Mouse (Mus musculus): ENCODE results near the gene Tex22.
A peak's percentile ranks its signal among the peaks of the same experiment; 100 is the strongest.

The Tex22 gene

DNA sequence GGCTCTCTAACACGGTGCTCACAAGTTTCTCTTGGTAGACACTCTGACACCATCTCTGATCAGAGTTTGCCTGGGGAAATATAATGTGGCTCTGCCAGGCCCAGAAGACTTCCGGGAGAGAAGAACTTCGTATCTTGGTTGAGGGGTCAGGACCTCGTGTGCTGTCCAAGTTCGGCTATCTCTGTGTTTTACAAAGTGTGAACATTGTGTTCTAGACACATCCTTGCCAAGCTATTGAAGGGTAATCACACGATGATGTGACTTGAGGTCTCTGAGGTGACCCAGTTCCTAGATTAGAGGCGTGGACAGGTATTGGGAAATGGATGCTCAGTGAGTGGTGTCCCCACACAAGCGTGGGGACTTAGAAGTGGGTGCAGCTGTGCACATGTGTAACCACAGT lies 18.2 kb upstream of the Tex22 start:
- no peak for DNase-seq (ENCODE audit: low spot score)

DNA sequence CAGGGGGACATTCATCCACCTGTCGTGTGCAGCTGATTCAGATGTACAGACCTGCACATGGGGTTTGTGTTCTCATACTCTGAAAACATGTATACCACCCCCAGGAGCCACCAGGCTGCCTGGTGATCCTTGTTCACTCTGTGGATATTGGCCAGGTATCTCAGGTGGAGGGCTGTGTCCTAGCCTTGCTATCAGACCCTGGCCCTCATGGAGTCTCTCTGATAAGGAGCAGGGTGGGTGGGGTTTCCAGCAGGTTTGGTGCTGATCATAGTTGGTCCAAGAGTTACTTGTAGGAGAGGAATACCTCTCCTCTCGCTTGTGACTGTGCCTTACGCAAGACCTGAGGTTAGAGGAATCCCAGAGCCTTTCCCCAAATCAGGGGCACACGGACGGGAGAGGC lies 14.1 kb upstream of the Tex22 start:
- DNase-seq (ENCODE audit: low spot score): no peak

DNA sequence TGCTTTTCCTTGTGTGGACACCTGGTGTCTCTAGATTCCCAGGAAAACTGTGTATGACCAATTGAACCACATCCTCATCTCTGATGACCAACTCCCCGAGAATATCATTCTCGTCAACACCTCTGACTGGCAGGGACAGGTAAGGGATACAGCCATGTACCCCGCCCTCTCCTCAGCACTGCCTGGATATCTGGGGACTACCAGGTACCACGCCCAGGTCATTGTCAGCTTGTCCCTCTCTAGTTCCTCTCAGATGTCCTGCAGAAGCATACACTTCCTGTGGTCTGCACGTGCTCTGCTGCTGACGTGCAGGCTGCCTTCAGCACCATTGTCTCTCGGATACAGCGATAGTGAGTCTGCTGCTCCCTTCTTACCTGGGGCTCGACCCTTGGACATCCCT lies 12.7 kb upstream of the Tex22 start:
- no peak for DNase-seq (ENCODE audit: low spot score)

- DNase-seq (ENCODE audit: low spot score): no peak
Observed at GRCm38 (mm10) chr12:113062201-113062600, 12.1 kb upstream of the Tex22 start.

DNA sequence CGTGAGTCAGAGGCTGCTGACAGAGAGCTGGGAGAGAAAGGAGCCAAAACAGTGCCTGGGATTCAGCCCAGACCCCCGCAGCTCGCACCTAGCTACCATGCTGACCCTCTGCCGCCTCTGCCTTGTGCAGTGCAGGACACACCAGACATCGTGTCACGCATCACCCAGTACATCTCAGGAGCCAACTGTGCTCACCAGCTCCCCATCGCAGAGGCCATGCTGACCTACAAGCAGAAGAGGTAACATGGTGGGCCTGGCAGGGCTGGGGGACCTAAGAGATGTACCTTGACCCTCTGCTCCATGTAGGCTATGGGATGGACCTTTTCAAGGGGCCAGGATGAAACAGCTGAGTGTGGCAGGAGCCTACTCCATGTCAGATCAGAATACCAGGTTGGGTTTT lies 10.6 kb upstream of the Tex22 start:
- no peak for DNase-seq (ENCODE audit: low spot score)

- DNase-seq (ENCODE audit: low spot score): no peak
Observed at GRCm38 (mm10) chr12:113068002-113068401, 6.3 kb upstream of the Tex22 start.

GRCm38 (mm10) chr12:113069389-113069788 lies 4.9 kb upstream of the Tex22 start:
- DNase-seq (ENCODE audit: low spot score): no peak

- DNase-seq (ENCODE audit: low spot score): no peak
Observed at GRCm38 (mm10) chr12:113071321-113071720, 3.0 kb upstream of the Tex22 start.

DNA sequence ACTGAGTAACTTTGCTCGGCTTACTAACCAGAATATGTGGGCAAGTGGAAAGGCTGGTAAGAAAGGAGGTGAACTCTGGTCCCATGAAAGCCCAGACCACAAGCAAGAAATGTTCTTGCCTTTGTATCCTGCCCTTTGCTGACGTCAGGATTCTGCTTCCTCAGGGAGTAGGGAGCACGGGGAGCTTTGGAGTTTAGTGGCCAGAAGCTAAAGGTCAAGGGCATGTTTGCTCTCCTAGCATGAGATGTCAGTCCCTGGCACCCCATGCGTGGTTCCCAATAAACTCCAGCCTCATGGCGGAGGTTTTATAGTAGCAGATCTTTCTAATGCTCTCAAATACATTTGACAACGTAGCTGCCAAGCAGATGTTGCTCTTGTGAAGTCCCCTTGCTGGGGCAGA lies 2.5 kb upstream of the Tex22 start:
- DNase-seq (ENCODE audit: low spot score): no peak

DNA sequence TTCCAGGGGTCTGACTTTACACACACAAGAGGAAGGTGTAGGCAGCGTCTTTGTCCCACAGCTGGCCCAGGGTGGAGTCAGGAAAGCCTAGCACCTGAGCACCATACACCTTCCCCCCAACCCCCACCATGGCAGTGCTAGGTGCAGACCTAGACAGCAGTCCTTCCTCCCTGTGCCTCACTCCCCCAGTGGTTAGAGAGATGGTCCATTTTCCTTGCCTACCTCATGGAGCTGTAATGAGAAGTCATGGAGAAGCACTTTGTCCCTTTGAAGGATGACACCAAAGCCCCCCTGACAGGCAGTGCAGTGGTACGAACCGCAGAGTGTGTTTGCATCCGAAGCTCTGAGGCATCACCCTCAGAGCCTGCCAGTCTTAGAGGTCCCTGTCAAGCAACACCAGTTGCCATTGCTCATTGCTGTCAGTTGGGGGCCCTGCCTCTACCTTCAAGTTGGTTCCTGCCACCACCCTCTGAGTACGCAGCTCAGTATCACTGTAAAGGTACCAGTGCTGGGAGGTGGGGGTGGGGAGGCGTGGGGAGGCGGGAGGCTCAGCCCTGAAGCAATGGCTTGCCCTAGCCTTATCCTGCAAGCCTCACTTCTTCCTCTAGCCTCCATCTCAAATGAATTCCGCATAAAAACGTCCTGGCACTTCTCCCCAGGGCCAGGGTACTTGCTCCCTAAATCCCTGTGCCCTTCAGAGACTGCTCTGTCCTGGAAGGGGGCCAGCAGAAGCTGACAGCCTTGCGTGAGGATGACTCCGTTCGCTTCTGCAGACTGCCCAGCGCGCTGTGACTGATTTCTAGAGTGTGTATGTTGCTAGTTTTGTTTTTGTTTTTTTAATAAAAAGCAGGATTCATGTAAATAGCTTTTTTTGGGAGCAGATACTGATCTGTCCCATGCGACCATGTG lies 628 bp upstream of the Tex22 start:
- DNase-seq (ENCODE audit: low spot score): no peak

DNA sequence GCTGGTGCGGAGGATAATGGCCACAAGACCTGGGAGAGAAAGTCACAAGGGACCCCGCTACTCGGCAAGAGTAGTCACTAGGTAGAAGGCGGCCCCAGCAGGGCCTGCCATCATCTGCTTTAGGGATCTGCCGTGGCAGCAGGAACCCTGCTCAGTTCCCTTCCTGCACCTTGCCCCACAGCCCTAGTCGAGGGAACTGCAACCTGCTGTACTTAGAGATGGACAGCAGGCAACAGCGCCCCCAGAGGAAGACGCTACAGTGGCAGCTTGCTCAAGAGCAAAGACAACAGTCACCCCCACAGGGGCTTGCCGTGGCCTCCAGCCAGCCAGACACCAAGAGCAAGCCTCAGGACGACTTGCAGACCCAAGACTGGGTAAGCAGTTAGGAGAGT lies 757 bp downstream of the Tex22 start:
- peak; percentile 90 for DNase-seq (ENCODE audit: low spot score)

DNA sequence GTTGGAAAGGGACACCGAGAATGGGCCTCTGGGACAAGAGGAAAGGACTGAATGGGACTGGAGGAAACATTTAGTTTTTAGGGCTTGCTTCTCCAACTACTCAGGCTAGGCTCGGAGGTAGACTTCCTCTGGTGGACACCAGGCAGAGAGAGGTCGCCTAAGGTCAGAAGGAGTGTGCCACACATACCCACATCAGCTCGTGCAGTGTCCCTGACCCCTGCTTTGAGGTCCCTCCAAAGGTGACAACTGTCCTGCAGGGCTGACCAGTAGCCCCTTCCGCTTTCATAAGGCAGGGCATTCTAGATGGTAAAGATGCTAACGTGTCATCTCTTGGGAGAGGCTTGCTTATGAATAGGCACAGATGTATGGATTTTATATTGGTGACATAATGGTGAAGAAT lies 1.2 kb downstream of the Tex22 start:
- no peak for DNase-seq (ENCODE audit: low spot score)

GRCm38 (mm10) chr12:113087276-113087675 lies 13.0 kb downstream of the Tex22 start:
- no peak for DNase-seq (ENCODE audit: low spot score)

DNA sequence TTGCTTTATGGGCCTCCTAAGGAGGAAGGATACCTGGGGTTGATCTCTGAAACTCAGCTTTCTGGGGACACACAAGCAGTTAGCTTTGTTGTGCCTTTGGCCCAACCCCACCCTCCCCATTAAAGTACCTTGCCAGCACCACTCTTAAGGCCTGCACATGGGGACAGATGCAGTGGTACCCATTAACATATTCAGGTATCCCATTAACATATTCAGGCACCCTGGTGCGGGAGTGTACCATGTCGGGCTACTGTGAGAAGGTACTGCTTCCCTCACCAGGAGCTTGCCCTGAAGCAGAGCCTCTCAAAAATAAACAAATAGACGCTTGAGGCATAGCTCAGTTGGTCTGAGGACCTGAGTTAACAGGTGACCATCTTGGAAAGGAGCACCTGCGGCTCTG lies 13.7 kb downstream of the Tex22 start:
- no peak for DNase-seq (ENCODE audit: low spot score)

- no peak for DNase-seq (ENCODE audit: low spot score)
Observed at GRCm38 (mm10) chr12:113089107-113089506, 14.8 kb downstream of the Tex22 start.

DNA sequence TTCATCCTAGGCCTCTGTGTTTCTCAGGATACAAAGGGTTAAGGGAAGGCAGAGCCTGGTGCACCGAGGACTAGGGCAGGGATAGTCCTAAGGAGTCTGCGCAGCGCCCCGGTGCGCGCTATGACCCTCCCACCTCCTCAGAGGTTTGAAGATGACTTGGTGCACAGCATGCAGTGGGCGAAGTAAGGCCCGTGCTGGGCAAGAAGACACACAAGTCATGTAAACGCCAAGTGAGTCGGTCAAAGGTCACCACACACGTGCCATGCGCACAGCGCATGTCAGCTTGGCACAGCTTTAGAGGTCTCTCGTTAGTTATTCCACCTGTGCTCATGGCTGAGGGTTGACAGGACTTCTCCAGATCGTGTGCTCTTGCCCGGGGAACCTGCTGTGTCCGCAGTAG lies 15.8 kb downstream of the Tex22 start:
- no peak for DNase-seq (ENCODE audit: low spot score)

GRCm38 (mm10) chr12:113097040-113097439 lies 22.7 kb downstream of the Tex22 start:
- no peak for DNase-seq (ENCODE audit: low spot score)

GRCm38 (mm10) chr12:113097749-113098281 lies 23.5 kb downstream of the Tex22 start, which contains the start of gene Mta1:
Gene Mta1 (plus strand): TSS chr12:113098278.
- DNase-seq (ENCODE audit: low spot score): peak; percentile 25

- no peak for DNase-seq (ENCODE audit: low spot score)
Observed at GRCm38 (mm10) chr12:113098530-113099151, 24.3 kb downstream of the Tex22 start.

DNA sequence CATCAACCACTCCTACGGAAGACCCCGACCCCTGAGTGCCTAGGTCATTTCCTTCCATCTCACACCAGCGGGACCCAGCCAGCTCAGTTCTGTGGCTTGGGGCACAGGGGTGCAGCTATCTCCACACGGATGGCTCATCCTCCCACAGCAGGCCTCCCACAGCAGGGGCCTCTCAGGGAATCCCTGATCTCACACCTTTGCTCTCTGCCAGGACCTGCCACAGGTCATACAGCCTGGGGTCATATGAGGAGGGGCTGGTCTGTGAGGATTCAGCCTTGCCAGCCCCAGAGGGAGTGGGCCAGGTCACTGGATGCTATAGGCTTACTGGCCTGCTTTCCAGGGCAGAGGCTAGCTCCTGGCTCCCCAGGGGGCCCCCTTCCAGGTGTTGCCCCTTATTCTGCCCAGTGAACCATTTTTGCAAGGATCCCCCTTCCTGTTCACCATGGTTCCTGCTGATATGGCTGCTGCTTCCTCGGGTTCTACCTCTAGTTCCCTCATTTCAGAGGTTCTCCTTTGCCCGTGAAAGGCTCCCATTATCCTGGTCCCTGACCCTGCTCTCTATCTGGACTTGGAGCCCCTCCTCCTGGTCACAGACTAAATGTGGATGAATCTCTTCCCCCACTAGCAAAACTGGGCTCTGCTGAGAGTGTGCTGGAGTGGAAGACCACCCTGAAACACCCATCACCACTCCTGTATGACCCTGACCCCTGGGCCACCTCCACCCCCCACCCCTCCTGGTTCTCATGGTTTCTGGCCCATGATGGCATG lies 25.4 kb downstream of the Tex22 start:
- no peak for DNase-seq (ENCODE audit: low spot score)

DNA sequence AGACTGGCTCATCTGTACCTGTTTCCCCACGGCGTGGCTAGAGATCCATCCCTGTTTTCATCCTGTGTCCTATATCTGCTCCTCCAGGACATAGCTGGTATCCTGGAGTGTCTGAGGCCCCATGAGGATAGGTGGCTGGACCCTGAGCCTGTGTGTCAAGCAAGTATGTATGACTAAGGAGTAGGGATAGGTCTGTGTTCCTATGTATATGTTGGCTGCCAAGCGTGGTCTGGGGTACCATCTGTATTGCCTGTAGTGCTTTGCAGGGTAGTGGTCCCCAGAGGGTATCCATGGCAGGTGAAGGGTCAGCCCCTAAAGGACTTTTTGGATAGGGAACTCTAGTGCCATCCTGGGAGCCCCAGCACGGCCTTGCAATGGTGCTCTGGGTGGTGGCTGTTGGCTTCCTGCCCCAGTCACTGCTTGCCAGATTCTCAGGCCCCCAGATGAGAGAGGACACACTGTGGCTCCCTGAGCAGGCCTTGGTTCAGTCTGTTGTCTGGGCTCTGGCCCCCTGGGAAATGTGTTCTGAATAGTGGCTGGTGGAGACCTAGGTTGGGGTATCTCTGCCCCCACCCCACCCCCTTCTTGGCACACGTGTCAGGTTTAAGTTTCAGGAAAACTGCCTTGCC lies 26.3 kb downstream of the Tex22 start:
- DNase-seq (ENCODE audit: low spot score): peak; percentile 32
